Mouse (Mus musculus) lung, adult 2 months (tissue): Measurements from ENCODE around the gene Abcb5.

Source experiments
- CTCF ChIP-seq: fragments of 200-500 bp; IDR thresholded peaks from 2 replicates; pipeline ENCODE4 v1.5.1; 2011; ENCODE audit warnings: mild to moderate bottlenecking, low read length, control low read depth; ENCODE audit not compliant: insufficient read depth
- POLR2A ChIP-seq: fragments of 200-500 bp; IDR thresholded peaks from 2 replicates; pipeline ENCODE4 v1.6.1; 2011; ENCODE audit warnings: low read depth, mild to moderate bottlenecking, control low read depth, low read length, borderline replicate concordance; ENCODE audit errors: extremely low read depth

GRCm38 (mm10) chr12:118846649-118847321 lies 119.4 kb downstream of the Abcb5 start:
- TF ChIP-seq CTCF (no peak), POLR2A (no peak)
